ENCODE assay signal across 9 mouse cellular contexts in the genomic region with DNA sequence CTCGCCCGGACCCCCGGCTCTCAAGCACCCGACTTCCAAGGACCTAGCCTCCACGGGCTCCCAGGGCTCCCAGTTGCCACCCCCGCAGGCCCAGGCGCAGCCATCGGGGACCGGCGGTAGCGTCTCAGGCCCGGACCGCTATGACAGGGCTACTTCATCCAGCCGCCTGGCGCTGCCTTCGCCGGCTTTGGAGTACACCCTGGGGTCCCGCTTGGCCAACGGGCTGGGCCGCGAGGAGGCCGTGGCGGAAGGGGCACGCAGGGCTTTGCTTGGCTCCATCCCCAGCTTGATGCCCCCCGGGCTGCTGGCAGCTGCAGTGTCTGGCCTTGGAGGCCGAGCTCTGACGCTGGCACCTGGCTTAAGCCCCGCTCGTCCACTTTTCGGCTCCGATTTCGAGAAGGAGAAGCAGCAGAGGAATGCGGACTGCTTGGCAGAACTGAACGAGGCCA. TPM values are rescaled to one million over a fixed set of nuclear protein-coding genes. Genes with fewer than 3 reads are reported as not detected.
A peak's percentile ranks its signal among the peaks of the same experiment; 100 is the strongest.
DNase-seq lines count a peak whose midpoint lies in the region; ATAC-seq and TF ChIP-seq lines count a peak whose summit lies in the region.
"Had no signal": no experiment of that assay in that cellular context is flagged by ENCODE, and none has a peak within 500 bp of the region (broad histone marks: within the 10 kb centered on the region; RNA-seq: fewer than 3 reads in every experiment).

No protein-coding gene starts in this region.

- DNase-seq in cerebellum, postnatal 10 days, result peak; percentile 81 to 83
- no peak for DNase-seq in cerebellum, adult 9-11 months
- peak in 1 of 2 experiments; percentile 27 for DNase-seq in spleen, adult 2 months (ENCODE audit: low read depth in 1 of 2, low spot score in 2 of 2)
- no peak for DNase-seq in spleen, adult 18-20 months
- peak; percentile 32 for DNase-seq in forebrain, postnatal 0 days
- no peak for DNase-seq in frontal cortex, postnatal 36 days (ENCODE audit: low spot score in 2 of 2)

- no peak; the same call in 1 of the 2 replicates for ATAC-seq in forebrain, postnatal 0 days
- no peak for ATAC-seq in limb, embryonic 12.5 days (ENCODE audit: insufficient number of reproducible peaks, insufficient read depth, low FRiP score, low TSS enrichment, low read depth)

- H3K4me3 ChIP-seq in spleen, adult 2 months (ENCODE audit: extremely low read depth, insufficient read depth, insufficient read length), result peak overlapping the region; percentile 91
- H3K4me3 ChIP-seq in forebrain, postnatal 0 days (ENCODE audit: low read depth, low read length), result peak overlapping the region; percentile 82
- peak overlapping the region; percentile 96 for H3K4me3 ChIP-seq in limb, embryonic 12.5 days (replicated peaks)
- H3K4me3 ChIP-seq in olfactory bulb, adult 2 months (ENCODE audit: insufficient read depth, low read depth, low read length), result peak overlapping the region; percentile 85

- peak overlapping the region; percentile 80 for H3K9ac ChIP-seq in forebrain, postnatal 0 days
- peak overlapping the region; percentile 89 for H3K9ac ChIP-seq in limb, embryonic 12.5 days (replicated peaks)

- no peak for TF ChIP-seq POLR2A in spleen, adult 2 months (IDR thresholded peaks at IDR 0.05; ENCODE audit: low read depth, low read length)
- TF ChIP-seq POLR2A in olfactory bulb, adult 2 months (IDR thresholded peaks at IDR 0.05; ENCODE audit: insufficient read depth, low read depth, low read length), result no peak

- H3K27me3 ChIP-seq in spleen, adult 2 months (ENCODE audit: control insufficient read depth, insufficient read depth, low read length), result no peaks in the 10 kb centered on the region
- H3K27me3 ChIP-seq in forebrain, postnatal 0 days (ENCODE audit: insufficient read depth, low read length), result no peaks in the 10 kb centered on the region
- no peaks in the 10 kb centered on the region for H3K27me3 ChIP-seq in limb, embryonic 12.5 days

- peak overlapping the region; percentile 95 for H3K4me2 ChIP-seq in forebrain, postnatal 0 days (ENCODE audit: low read depth)
- peak overlapping the region; percentile 100 for H3K4me2 ChIP-seq in limb, embryonic 12.5 days

- H3K36me3 ChIP-seq in spleen, adult 2 months (ENCODE audit: control insufficient read depth, insufficient read depth, low read length), result peaks cover 7% of the 10 kb centered on the region; the same call in 1 of the 2 replicates
- peaks cover 17% of the 10 kb centered on the region for H3K36me3 ChIP-seq in forebrain, postnatal 0 days (ENCODE audit: insufficient read depth)
- H3K36me3 ChIP-seq in limb, embryonic 12.5 days, result peaks cover 40% of the 10 kb centered on the region

- 20% methylated on average over 34 of the region's 34 CpGs for whole genome bisulfite sequencing in spleen, adult 2 months
- 5% methylated on average over 34 of the region's 34 CpGs for WGBS in forebrain, postnatal 0 days
- 7% methylated on average over 34 of the region's 34 CpGs for WGBS in limb, embryonic 12.5 days
- 5% methylated on average over 34 of the region's 34 CpGs for WGBS in olfactory bulb, adult 2 months

- no peaks in the 10 kb centered on the region for H3K9me3 ChIP-seq in forebrain, postnatal 0 days (ENCODE audit: low read length)
- no peaks in the 10 kb centered on the region for H3K9me3 ChIP-seq in limb, embryonic 12.5 days

- peak overlapping the region; percentile 28; the same call in 1 of the 2 replicates for H3K27ac ChIP-seq in spleen, adult 2 months (ENCODE audit: insufficient read depth, low read length)
- H3K27ac ChIP-seq in forebrain, postnatal 0 days (ENCODE audit: low read depth, low read length), result peak overlapping the region; percentile 94
- peak overlapping the region; percentile 96 for H3K27ac ChIP-seq in limb, embryonic 12.5 days
- H3K27ac ChIP-seq in olfactory bulb, adult 2 months (ENCODE audit: insufficient read depth, low read depth, low read length), result no peak overlapping the region

- TF ChIP-seq CTCF in spleen, adult 2 months (IDR thresholded peaks at IDR 0.05; ENCODE audit: extremely low read depth, insufficient read depth, insufficient read length, insufficient replicate concordance), result no peak
- no peak for TF ChIP-seq CTCF in forebrain, postnatal 0 days (IDR thresholded peaks at IDR 0.05; ENCODE audit: low read depth)
- TF ChIP-seq CTCF in olfactory bulb, adult 2 months (IDR thresholded peaks at IDR 0.05; ENCODE audit: insufficient read depth, low read depth, low read length), result no peak

- peaks cover 21% of the 10 kb centered on the region for H3K4me1 ChIP-seq in spleen, adult 2 months (ENCODE audit: control insufficient read depth, insufficient read depth, insufficient read length)
- peaks cover 20% of the 10 kb centered on the region for H3K4me1 ChIP-seq in forebrain, postnatal 0 days (ENCODE audit: insufficient read depth)
- H3K4me1 ChIP-seq in limb, embryonic 12.5 days (replicated peaks), result peaks cover 44% of the 10 kb centered on the region
- peaks cover 40% of the 10 kb centered on the region for H3K4me1 ChIP-seq in olfactory bulb, adult 2 months (ENCODE audit: control insufficient read depth, insufficient read depth, low read length)

RNA-seq across cellular contexts. Expression of gene Irf2bp1, which starts 0.8 kb away (rescaled TPM):
- 23.8 and 32.9 TPM in 2 replicates for polyA plus RNA-seq in spleen, adult 2 months (2012; rRNA removed)
- 101 and 129 TPM in 2 replicates for total RNA-seq in forebrain, postnatal 0 days (2014; rRNA removed)
- polyA plus RNA-seq in forebrain, postnatal 0 days (2015; fragmentation: Nextera tagmentation; extraction: Ambion mirVana), result 27.0 and 27.2 TPM in 2 replicates
- 44.4 and 47.5 TPM in 2 replicates for polyA plus RNA-seq in limb, embryonic 12.5 days (2016; fragmentation: Nextera tagmentation; extraction: Ambion mirVana)
- not detected in 2 replicates for polyA plus RNA-seq in olfactory bulb, adult 2 months (2012; ENCODE audit: insufficient read depth, insufficient read length, low replicate concordance, missing spikeins)

RNA-seq across cellular contexts. Expression of gene Mypop, which starts 13.6 kb away (rescaled TPM):
- 2.5 and 4.0 TPM in 2 replicates for polyA plus RNA-seq in spleen, adult 2 months (2012; rRNA removed)
- 12.3 and 13.9 TPM in 2 replicates for total RNA-seq in forebrain, postnatal 0 days (2014; rRNA removed)
- polyA plus RNA-seq in forebrain, postnatal 0 days (2015; fragmentation: Nextera tagmentation; extraction: Ambion mirVana), result 3.8 and 4.3 TPM in 2 replicates
- 6.4 and 6.5 TPM in 2 replicates for polyA plus RNA-seq in limb, embryonic 12.5 days (2016; fragmentation: Nextera tagmentation; extraction: Ambion mirVana)
- polyA plus RNA-seq in olfactory bulb, adult 2 months (2012; ENCODE audit: insufficient read depth, insufficient read length, low replicate concordance, missing spikeins), result not detected in 2 replicates

RNA-seq across cellular contexts. Expression of gene Nanos2, which starts 17.5 kb away (rescaled TPM):
- polyA plus RNA-seq in spleen, adult 2 months (2012; rRNA removed), result not detected in 2 replicates
- total RNA-seq in forebrain, postnatal 0 days (2014; rRNA removed), result 1.5 and 2.0 TPM in 2 replicates
- 0.49 and 0.76 TPM in 2 replicates for polyA plus RNA-seq in forebrain, postnatal 0 days (2015; fragmentation: Nextera tagmentation; extraction: Ambion mirVana)
- not detected in 2 replicates for polyA plus RNA-seq in limb, embryonic 12.5 days (2016; fragmentation: Nextera tagmentation; extraction: Ambion mirVana)
- polyA plus RNA-seq in olfactory bulb, adult 2 months (2012; ENCODE audit: insufficient read depth, insufficient read length, low replicate concordance, missing spikeins), result not detected in 2 replicates
- total RNA-seq: heart, postnatal 36 days had no signal

RNA-seq across cellular contexts. Expression of gene Foxa3, which starts 18.7 kb away (rescaled TPM):
- 0.38 and 0.49 TPM in 2 replicates for polyA plus RNA-seq in spleen, adult 2 months (2012; rRNA removed)
- not detected in 2 replicates for total RNA-seq in forebrain, postnatal 0 days (2014; rRNA removed)
- polyA plus RNA-seq in forebrain, postnatal 0 days (2015; fragmentation: Nextera tagmentation; extraction: Ambion mirVana), result not detected in 2 replicates
- polyA plus RNA-seq in limb, embryonic 12.5 days (2016; fragmentation: Nextera tagmentation; extraction: Ambion mirVana), result 0.81 and 1.8 TPM in 2 replicates
- polyA plus RNA-seq in olfactory bulb, adult 2 months (2012; ENCODE audit: insufficient read depth, insufficient read length, low replicate concordance, missing spikeins), result not detected in 2 replicates
- total RNA-seq: heart, postnatal 36 days had no signal

RNA-seq across cellular contexts. Expression of gene Sympk, which starts 19.5 kb away (rescaled TPM):
- polyA plus RNA-seq in spleen, adult 2 months (2012; rRNA removed), result 67.2 and 88.3 TPM in 2 replicates
- total RNA-seq in forebrain, postnatal 0 days (2014; rRNA removed), result 70.3 and 73.8 TPM in 2 replicates
- 16.6 and 20.0 TPM in 2 replicates for polyA plus RNA-seq in forebrain, postnatal 0 days (2015; fragmentation: Nextera tagmentation; extraction: Ambion mirVana)
- 51.9 and 56.0 TPM in 2 replicates for polyA plus RNA-seq in limb, embryonic 12.5 days (2016; fragmentation: Nextera tagmentation; extraction: Ambion mirVana)
- polyA plus RNA-seq in olfactory bulb, adult 2 months (2012; ENCODE audit: insufficient read depth, insufficient read length, low replicate concordance, missing spikeins), result not detected in 2 replicates

Comparison
In these comparisons a context has a peak if more than half of its experiments do, and no peak if none do; other contexts are left out.
1. DNase-seq: peak in cerebellum, postnatal 10 days (2 of 2) and forebrain, postnatal 0 days (single experiment); none in cerebellum, adult 9-11 months (single experiment), spleen, adult 18-20 months (0 of 2) and frontal cortex, postnatal 36 days (0 of 2).
2. RNA of gene Irf2bp1, which starts 0.8 kb away (polyA plus RNA-seq): 44.4 to 47.5 TPM in limb, embryonic 12.5 days, 27.0 to 27.2 TPM in forebrain, postnatal 0 days and 23.8 to 32.9 TPM in spleen, adult 2 months; not detected in olfactory bulb, adult 2 months; every median in the first group is over 10 times any median in the second.
3. Peak in every context shown above with its lines, with median percentiles within 50 percentile points of each other: H3K4me3 ChIP-seq.